Mouse (Mus musculus) MEL (cell line): ENCODE measurements around the gene 2510009E07Rik. TPM values are rescaled to one million over a fixed set of nuclear protein-coding genes. Genes with fewer than 3 reads are reported as not detected.

Source experiments
- DNase-seq: peaks from one replicate; pipeline ENCODE4 v3.0.0; 2011; ENCODE audit warnings: low read depth, low spot score
- H3K27ac ChIP-seq: 2 replicates; pipeline ENCODE4 v1.5.1; 2012; ENCODE audit warnings: low read depth, mild to moderate bottlenecking, control low read depth, low read length, moderate library complexity; ENCODE audit not compliant: control insufficient read depth
- H3K27me3 ChIP-seq, 2 experiments: fragments of 150-350 bp in 1 of 2; sonication (generic) in 1 of 2; 2 replicates each; pipeline ENCODE4 v1.6.1; 2012; ENCODE audit warnings: low read length in 2 of 2, mild to moderate bottlenecking in 2 of 2, improper control_type of control experiment in 1 of 2, moderate library complexity in 1 of 2; ENCODE audit not compliant: insufficient read depth in 2 of 2, control insufficient read depth in 1 of 2
- H3K36me3 ChIP-seq, 2 experiments: 2 replicates each; pipeline ENCODE4 v1.6.1; 2012 to 2014; ENCODE audit warnings: low read length in 2 of 2, improper control_type of control experiment in 1 of 2, inconsistent platforms in 1 of 2, mild to moderate bottlenecking in 1 of 2; ENCODE audit not compliant: insufficient read depth in 2 of 2, control insufficient read depth in 1 of 2
- H3K4me1 ChIP-seq, 2 experiments: fragments of 150-350 bp in 1 of 2; sonication (generic) in 1 of 2; 2 replicates each; pipeline ENCODE4 v1.6.1; 2012; ENCODE audit warnings: low read length in 2 of 2, improper control_type of control experiment in 1 of 2, mild to moderate bottlenecking in 1 of 2; ENCODE audit not compliant: insufficient read depth in 2 of 2, control insufficient read depth in 1 of 2
- H3K4me3 ChIP-seq, 2 experiments: fragments of 150-350 bp in 1 of 2; sonication (generic) in 1 of 2; 2 replicates each; pipeline ENCODE4 v1.5.1; 2012; ENCODE audit warnings: low read depth in 2 of 2, low read length in 2 of 2, mild to moderate bottlenecking in 2 of 2, moderate library complexity in 2 of 2, control low read depth in 1 of 2, improper control_type of control experiment in 1 of 2; ENCODE audit not compliant: control insufficient read depth in 1 of 2, insufficient read depth in 1 of 2
- H3K79me2 ChIP-seq: 2 replicates; pipeline ENCODE4 v1.6.1; 2012; ENCODE audit warnings: mild to moderate bottlenecking, low read length, moderate library complexity; ENCODE audit not compliant: control insufficient read depth, poor library complexity, insufficient read depth
- H3K9ac ChIP-seq: 2 replicates; pipeline ENCODE4 v1.6.1; 2012; ENCODE audit warnings: low read depth, mild to moderate bottlenecking, control low read depth, low read length, moderate library complexity; ENCODE audit not compliant: control insufficient read depth, poor library complexity, severe bottlenecking
- H3K9me3 ChIP-seq: fragments of 150-350 bp; sonication (generic); replicated peaks from 2 replicates; pipeline ENCODE4 v1.6.1; 2012; ENCODE audit warnings: mild to moderate bottlenecking, low read length, improper control_type of control experiment, moderate library complexity; ENCODE audit not compliant: insufficient read depth
- ETS1 ChIP-seq: IDR thresholded peaks from 2 replicates; pipeline ENCODE4 v1.6.1; 2012; ENCODE audit warnings: low read depth, mild to moderate bottlenecking, inconsistent platforms, low read length, improper control_type of control experiment, moderate library complexity
- GABPA ChIP-seq: IDR thresholded peaks from 2 replicates; pipeline ENCODE4 v1.6.1; 2012; ENCODE audit warnings: low read depth, mild to moderate bottlenecking, inconsistent platforms, low read length, improper control_type of control experiment, moderate library complexity
- HCFC1 ChIP-seq: IDR thresholded peaks from 2 replicates; pipeline ENCODE4 v1.6.1; 2012; ENCODE audit warnings: low read depth, mild to moderate bottlenecking, inconsistent platforms, low read length, improper control_type of control experiment, moderate library complexity
- JUND ChIP-seq: IDR thresholded peaks from 2 replicates; pipeline ENCODE4 v1.6.1; 2011; ENCODE audit warnings: low read depth, mild to moderate bottlenecking, improper control_type of control experiment, low read length
- KAT2A ChIP-seq: conservative IDR thresholded peaks from 2 replicates; pipeline ENCODE4 v1.6.1; 2012; ENCODE audit warnings: low read depth, low read length, improper control_type of control experiment, inconsistent platforms
- MAFK ChIP-seq: IDR thresholded peaks from 2 replicates; pipeline ENCODE4 v1.6.1; 2011; ENCODE audit warnings: low read depth, mild to moderate bottlenecking, low read length, improper control_type of control experiment, borderline replicate concordance
- MEF2A ChIP-seq: IDR thresholded peaks from 2 replicates; pipeline ENCODE4 v1.6.1; 2014; ENCODE audit warnings: low read depth, mild to moderate bottlenecking, inconsistent platforms, low read length, improper control_type of control experiment; ENCODE audit not compliant: poor library complexity, insufficient replicate concordance, severe bottlenecking; ENCODE audit errors: extremely low read depth
- MYC ChIP-seq: IDR thresholded peaks from 2 replicates; pipeline ENCODE4 v1.6.1; 2011; ENCODE audit warnings: low read depth, mild to moderate bottlenecking, low read length, improper control_type of control experiment, moderate library complexity
- NRF1 ChIP-seq: IDR thresholded peaks from 2 replicates; pipeline ENCODE4 v1.6.1; 2014; ENCODE audit warnings: low read depth, mild to moderate bottlenecking, inconsistent platforms, low read length, improper control_type of control experiment, moderate library complexity; ENCODE audit not compliant: poor library complexity, insufficient read depth, severe bottlenecking
- RAD21 ChIP-seq: IDR thresholded peaks from 2 replicates; pipeline ENCODE4 v1.6.1; 2011; ENCODE audit warnings: mild to moderate bottlenecking, low read depth, low read length, improper control_type of control experiment
- RCOR1 ChIP-seq: IDR thresholded peaks from 2 replicates; pipeline ENCODE4 v1.6.1; 2012; ENCODE audit warnings: low read depth, mild to moderate bottlenecking, inconsistent platforms, low read length, improper control_type of control experiment
- SMC3 ChIP-seq: IDR thresholded peaks from 2 replicates; pipeline ENCODE4 v1.6.1; 2011; ENCODE audit warnings: low read depth, low read length, improper control_type of control experiment
- TCF12 ChIP-seq: IDR thresholded peaks from 2 replicates; pipeline ENCODE4 v1.6.1; 2014; ENCODE audit warnings: low read depth, mild to moderate bottlenecking, inconsistent platforms, low read length, improper control_type of control experiment, moderate library complexity
- USF1 ChIP-seq: IDR thresholded peaks from 2 replicates; pipeline ENCODE4 v1.6.1; 2014; ENCODE audit warnings: low read depth, mild to moderate bottlenecking, inconsistent platforms, low read length, improper control_type of control experiment, moderate library complexity
- ZKSCAN1 ChIP-seq: IDR thresholded peaks from 2 replicates; pipeline ENCODE4 v1.6.1; 2012; ENCODE audit warnings: low read depth, mild to moderate bottlenecking, inconsistent platforms, low read length, improper control_type of control experiment, moderate library complexity
- polyA plus RNA-seq, 2 experiments: library from polyadenylated mRNA; stranded (reverse) in 1 of 2; unstranded in 1 of 2; fragments of >175 nt in 1 of 2; fragments of >200 nt in 1 of 2; gene quantifications; 2 replicates each; pipeline versions ENCODE4 v1.2.1 to v1.2.4; 2012; ENCODE audit warnings: low replicate concordance in 2 of 2, low read depth in 1 of 2; ENCODE audit not compliant: insufficient read length in 2 of 2, insufficient read depth in 1 of 2, missing spikeins in 1 of 2
- total RNA-seq: library from RNA; depleted of rRNA; stranded (reverse); fragments of 300-350 nt; gene quantifications from 2 replicates; pipeline ENCODE4 v1.2.3, GENCODE M21; 2012; rRNA removed

2510009E07Rik gene
- total RNA-seq (not detected in 2 replicates), polyA plus RNA-seq (not detected)

GRCm38 (mm10) chr16:21694463-21695241 lies at the start of gene 2510009E07Rik:
2510009E07Rik (minus strand) TSS chr16:21694665.
- no peak for TF ChIP-seq RCOR1
- TF ChIP-seq NRF1, result no peak
- TF ChIP-seq MEF2A, result no peak
- TF ChIP-seq MAFK, result no peak
- TF ChIP-seq ZKSCAN1, result no peak
- no peak for TF ChIP-seq RAD21
- Histone ChIP-seq H3K79me2 (no peaks in the 10 kb centered on the region), H3K9ac (no peak within 1 kb of the TSS), H3K36me3 (no peaks in the 10 kb centered on the region), H3K27me3 (no peaks in the 10 kb centered on the region), H3K4me3 (no peak within 1 kb of the TSS), H3K27ac (no peak within 1 kb of the TSS), H3K4me1 (no peaks in the 10 kb centered on the region), H3K9me3 (no peaks in the 10 kb centered on the region)
- no peak for DNase-seq

- Histone ChIP-seq H3K4me3 (no peak overlapping the region), H3K79me2 (no peaks in the 10 kb centered on the region), H3K9me3 (no peaks in the 10 kb centered on the region), H3K9ac (no peak overlapping the region), H3K36me3 (peaks cover 0 to 13% of the 10 kb centered on the region in 2 experiments; a peak in 2 of 4 replicates), H3K4me1 (peaks cover 18 to 22% of the 10 kb centered on the region in 2 experiments), H3K27ac (no peak overlapping the region), H3K27me3 (no peaks in the 10 kb centered on the region)
- TF ChIP-seq TCF12 (no peak), MYC (no peak), JUND (no peak), KAT2A (no peak), ETS1 (no peak), SMC3 (no peak), HCFC1 (no peak), USF1 (no peak), RAD21 (no peak), GABPA (no peak)
- no peak for DNase-seq
Observed at GRCm38 (mm10) chr16:21743401-21743800, 48.9 kb upstream of the 2510009E07Rik start.
